Mouse (Mus musculus) liver, embryonic 16.5 days (tissue): ENCODE data around the gene Aqp1. TPM values are rescaled to one million over a fixed set of nuclear protein-coding genes. Genes with fewer than 3 reads are reported as not detected.
A peak's percentile ranks its signal among the peaks of the same experiment; 100 is the strongest.

Source experiments
- ATAC-seq: fragments of 200-750 bp; cut with Nextera tagmentation; 2 replicates; pipeline ENCODE4 v1.8.0; 2017; ENCODE audit warnings: low read depth, mild to moderate bottlenecking, moderate number of reproducible peaks, moderate library complexity
- H3K27ac ChIP-seq: fragments of 300-500 bp; sonication (generic); 2 replicates; pipeline ENCODE4 v1.5.1; 2014; ENCODE audit warnings: mild to moderate bottlenecking, low read length
- H3K27me3 ChIP-seq: fragments of 300-500 bp; sonication (generic); 2 replicates; pipeline ENCODE4 v1.6.1; 2014; ENCODE audit warnings: low read depth, low read length, mixed read lengths; ENCODE audit not compliant: control insufficient read depth, insufficient read depth
- H3K36me3 ChIP-seq: fragments of 300-500 bp; sonication (generic); 2 replicates; pipeline ENCODE4 v1.6.1; 2014; ENCODE audit warnings: mild to moderate bottlenecking; ENCODE audit not compliant: control insufficient read depth, insufficient read depth
- H3K4me1 ChIP-seq: fragments of 300-500 bp; sonication (generic); 2 replicates; pipeline ENCODE4 v1.6.1; 2014; ENCODE audit warnings: low read depth, low read length, mixed read lengths; ENCODE audit not compliant: control insufficient read depth
- H3K4me2 ChIP-seq: fragments of 300-500 bp; sonication (generic); 2 replicates; pipeline ENCODE4 v1.6.1; 2014; ENCODE audit warnings: low read depth, low read length, mixed read lengths
- H3K4me3 ChIP-seq: fragments of 300-500 bp; sonication (generic); 2 replicates; pipeline ENCODE4 v1.5.1; 2014; ENCODE audit warnings: low read depth, mild to moderate bottlenecking, low read length
- H3K9ac ChIP-seq: fragments of 300-500 bp; sonication (generic); 2 replicates; pipeline ENCODE4 v1.6.1; 2014; ENCODE audit warnings: low read depth, low read length
- H3K9me3 ChIP-seq: fragments of 300-500 bp; sonication (generic); replicated peaks from 2 replicates; pipeline ENCODE4 v1.6.1; 2016; ENCODE audit warnings: low read length; ENCODE audit not compliant: control insufficient read depth
- WGBS: fragments of 180-500 bp; shearing (Covaris S2); extraction: QIAGEN DNeasy Blood & Tissue Kit; methylation state at CpG from one replicate; pipeline ENCODE4 v1.1.7; 2014; ENCODE audit not compliant: insufficient replicate concordance; 5-methylcytosine and 5-hydroxymethylcytosine counted together
- polyA plus RNA-seq: library from polyadenylated mRNA; unstranded; fragments of >200 nt; fragmentation: Nextera tagmentation; extraction: Ambion mirVana; gene quantifications from 2 replicates; pipeline ENCODE4 v1.2.1, GENCODE M21; 2015

Gene Aqp1
- polyA plus RNA-seq, 1 experiment from 2014 or later = 75.9 TPM

- peaks cover 76% of the 10 kb centered on the region for H3K4me1 ChIP-seq
Observed at GRCm38 (mm10) chr6:55324785-55325184, 11.4 kb upstream of the Aqp1 start.

GRCm38 (mm10) chr6:55326299-55326698 is 9.9 kb upstream of the Aqp1 start:
- Histone ChIP-seq H3K27me3 (no peaks in the 10 kb centered on the region), H3K4me1 (peaks cover 61% of the 10 kb centered on the region), H3K4me2 (no peak overlapping the region), H3K36me3 (no peaks in the 10 kb centered on the region), H3K9me3 (no peaks in the 10 kb centered on the region), H3K9ac (no peak overlapping the region), H3K4me3 (no peak overlapping the region), H3K27ac (no peak overlapping the region)
- WGBS = 22% methylated on average over 4 of the region's 4 CpGs
- no peak for ATAC-seq

More at GRCm38 (mm10) chr6:55324785-55325184, 11.4 kb upstream of the Aqp1 start:
- H3K9ac ChIP-seq = peak overlapping the region; percentile 57; the same call in 1 of the 2 replicates
- H3K36me3 ChIP-seq = no peaks in the 10 kb centered on the region
- H3K4me3 ChIP-seq = peak overlapping the region; percentile 39; the same call in 1 of the 2 replicates
- ATAC-seq = no peak
- H3K27me3 ChIP-seq = no peaks in the 10 kb centered on the region
- H3K9me3 ChIP-seq = no peaks in the 10 kb centered on the region
- 28% methylated on average over 1 of the region's 1 CpGs for WGBS
- peak overlapping the region; percentile 93 for H3K27ac ChIP-seq
- peak overlapping the region; percentile 73 for H3K4me2 ChIP-seq

GRCm38 (mm10) chr6:55327326-55327725 is 8.9 kb upstream of the Aqp1 start:
- H3K36me3 ChIP-seq = no peaks in the 10 kb centered on the region
- H3K4me3 ChIP-seq = no peak overlapping the region
- no peaks in the 10 kb centered on the region for H3K27me3 ChIP-seq
- H3K4me2 ChIP-seq = no peak overlapping the region
- no peak for ATAC-seq
- no peaks in the 10 kb centered on the region for H3K9me3 ChIP-seq
- H3K27ac ChIP-seq = no peak overlapping the region
- 58% methylated on average over 13 of the region's 13 CpGs for WGBS
- no peak overlapping the region for H3K9ac ChIP-seq
- H3K4me1 ChIP-seq = peaks cover 53% of the 10 kb centered on the region

- peaks cover 44% of the 10 kb centered on the region for H3K4me1 ChIP-seq
- 49% methylated on average over 4 of the region's 4 CpGs for WGBS
- no peaks in the 10 kb centered on the region for H3K36me3 ChIP-seq
- ATAC-seq = no peak
- H3K9me3 ChIP-seq = no peaks in the 10 kb centered on the region
- no peak overlapping the region for H3K27ac ChIP-seq
- H3K9ac ChIP-seq = no peak overlapping the region
- no peaks in the 10 kb centered on the region for H3K27me3 ChIP-seq
- H3K4me2 ChIP-seq = no peak overlapping the region
- no peak overlapping the region for H3K4me3 ChIP-seq
Observed at GRCm38 (mm10) chr6:55328179-55328578, 8.1 kb upstream of the Aqp1 start.

- no peak overlapping the region for H3K9ac ChIP-seq
- H3K4me2 ChIP-seq = no peak overlapping the region
- no peak overlapping the region for H3K27ac ChIP-seq
- 24% methylated on average over 6 of the region's 6 CpGs for WGBS
- no peaks in the 10 kb centered on the region for H3K9me3 ChIP-seq
- H3K4me1 ChIP-seq = peaks cover 26% of the 10 kb centered on the region
- no peak for ATAC-seq
- H3K27me3 ChIP-seq = no peaks in the 10 kb centered on the region
- no peak overlapping the region for H3K4me3 ChIP-seq
- H3K36me3 ChIP-seq = no peaks in the 10 kb centered on the region
Observed at GRCm38 (mm10) chr6:55331315-55331714, 4.9 kb upstream of the Aqp1 start.

GRCm38 (mm10) chr6:55332100-55332772 is 4.0 kb upstream of the Aqp1 start:
- Histone ChIP-seq H3K4me3 (no peak overlapping the region), H3K4me1 (peaks cover 23% of the 10 kb centered on the region), H3K36me3 (no peaks in the 10 kb centered on the region), H3K9ac (no peak overlapping the region), H3K27ac (no peak overlapping the region), H3K4me2 (no peak overlapping the region), H3K9me3 (no peaks in the 10 kb centered on the region), H3K27me3 (no peaks in the 10 kb centered on the region)
- no peak for ATAC-seq
- 47% methylated on average over 5 of the region's 5 CpGs for WGBS

GRCm38 (mm10) chr6:55332773-55333109 is 3.5 kb upstream of the Aqp1 start:
- ATAC-seq = no peak
- Histone ChIP-seq H3K36me3 (no peaks in the 10 kb centered on the region), H3K9me3 (no peaks in the 10 kb centered on the region), H3K4me3 (no peak overlapping the region), H3K27me3 (no peaks in the 10 kb centered on the region), H3K27ac (no peak overlapping the region), H3K4me2 (no peak overlapping the region), H3K9ac (no peak overlapping the region), H3K4me1 (peaks cover 25% of the 10 kb centered on the region)
- WGBS = 78% methylated on average over 6 of the region's 6 CpGs

- Histone ChIP-seq H3K27ac (peak overlapping the region; percentile 94), H3K4me1 (peaks cover 66% of the 10 kb centered on the region)
Observed at GRCm38 (mm10) chr6:55337242-55337641, 1.0 kb downstream of the Aqp1 start.

GRCm38 (mm10) chr6:55338077-55338476 is 1.8 kb downstream of the Aqp1 start:
- no peaks in the 10 kb centered on the region; the same call in 1 of the 2 replicates for H3K36me3 ChIP-seq
- peak overlapping the region; percentile 71 for H3K4me2 ChIP-seq
- peak overlapping the region; percentile 94 for H3K27ac ChIP-seq
- peak overlapping the region; percentile 65 for H3K9ac ChIP-seq
- H3K4me3 ChIP-seq = peak overlapping the region; percentile 56
- no peaks in the 10 kb centered on the region for H3K9me3 ChIP-seq
- ATAC-seq = no peak
- H3K4me1 ChIP-seq = peaks cover 74% of the 10 kb centered on the region
- no peaks in the 10 kb centered on the region for H3K27me3 ChIP-seq
- WGBS = 28% methylated on average over 6 of the region's 6 CpGs

More at GRCm38 (mm10) chr6:55337242-55337641, 1.0 kb downstream of the Aqp1 start:
- Histone ChIP-seq H3K4me3 (peak overlapping the region; percentile 56), H3K9me3 (no peaks in the 10 kb centered on the region), H3K27me3 (no peaks in the 10 kb centered on the region), H3K36me3 (no peaks in the 10 kb centered on the region), H3K4me2 (peak overlapping the region; percentile 71), H3K9ac (peak overlapping the region; percentile 65)
- no peak for ATAC-seq
- WGBS = 19% methylated on average over 5 of the region's 5 CpGs
